Mouse (Mus musculus): ENCODE measurements around the gene Spaca4.

DNA sequence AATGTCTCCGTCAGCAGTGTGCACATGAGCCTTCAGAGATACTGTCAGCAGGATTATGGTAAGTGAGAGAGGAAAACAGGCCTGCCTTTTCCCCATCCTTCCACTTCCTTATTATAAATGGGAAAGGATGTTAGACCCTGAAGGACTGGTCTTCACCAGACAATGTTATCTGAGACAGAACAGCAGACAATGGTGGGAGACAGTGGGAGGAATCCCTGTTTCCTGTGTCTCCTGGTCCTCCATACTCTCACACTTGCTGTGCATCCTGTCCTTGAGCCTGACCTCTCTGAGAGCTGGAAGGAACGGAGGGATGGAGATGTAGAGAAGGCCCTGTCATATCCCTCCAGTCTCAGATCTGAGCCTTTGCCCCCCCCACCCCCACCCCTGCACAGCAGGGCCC, 33.2 kb downstream of the Spaca4 start:
- TF ChIP-seq CTCF (conservative IDR thresholded peaks at IDR 0.05 in 1 of 2, IDR thresholded peaks at IDR 0.05 in 1 of 2; ENCODE audit: low read depth in 2 of 2, low read length in 2 of 2) (no peak), POLR2A (IDR thresholded peaks at IDR 0.05; ENCODE audit: low read depth, low read length) (no peak), NELFE (IDR thresholded peaks at IDR 0.05; ENCODE audit: low read depth, low read length) (no peak), IRF4 (IDR thresholded peaks at IDR 0.05; ENCODE audit: low read depth, low read length) (no peak)

Data from CH12.LX (cell line).